Mouse (Mus musculus) G1E-ER4 (cell line): ENCODE results near the gene Slc38a10. TPM values are rescaled to one million over a fixed set of nuclear protein-coding genes. Genes with fewer than 3 reads are reported as not detected.

ENCODE experiments used
- GATA1 ChIP-seq: IDR thresholded peaks from one replicate; pipeline ENCODE4 v1.8.0; 2012; ENCODE audit warnings: low read length, inconsistent platforms
- polyA plus RNA-seq: library from polyadenylated mRNA; stranded (reverse); fragments of >175 nt; gene quantifications from 2 replicates; pipeline ENCODE4 v1.2.3, GENCODE M21; 2012

The Slc38a10 gene
- polyA plus RNA-seq, 1 experiment, result 113 TPM

DNA sequence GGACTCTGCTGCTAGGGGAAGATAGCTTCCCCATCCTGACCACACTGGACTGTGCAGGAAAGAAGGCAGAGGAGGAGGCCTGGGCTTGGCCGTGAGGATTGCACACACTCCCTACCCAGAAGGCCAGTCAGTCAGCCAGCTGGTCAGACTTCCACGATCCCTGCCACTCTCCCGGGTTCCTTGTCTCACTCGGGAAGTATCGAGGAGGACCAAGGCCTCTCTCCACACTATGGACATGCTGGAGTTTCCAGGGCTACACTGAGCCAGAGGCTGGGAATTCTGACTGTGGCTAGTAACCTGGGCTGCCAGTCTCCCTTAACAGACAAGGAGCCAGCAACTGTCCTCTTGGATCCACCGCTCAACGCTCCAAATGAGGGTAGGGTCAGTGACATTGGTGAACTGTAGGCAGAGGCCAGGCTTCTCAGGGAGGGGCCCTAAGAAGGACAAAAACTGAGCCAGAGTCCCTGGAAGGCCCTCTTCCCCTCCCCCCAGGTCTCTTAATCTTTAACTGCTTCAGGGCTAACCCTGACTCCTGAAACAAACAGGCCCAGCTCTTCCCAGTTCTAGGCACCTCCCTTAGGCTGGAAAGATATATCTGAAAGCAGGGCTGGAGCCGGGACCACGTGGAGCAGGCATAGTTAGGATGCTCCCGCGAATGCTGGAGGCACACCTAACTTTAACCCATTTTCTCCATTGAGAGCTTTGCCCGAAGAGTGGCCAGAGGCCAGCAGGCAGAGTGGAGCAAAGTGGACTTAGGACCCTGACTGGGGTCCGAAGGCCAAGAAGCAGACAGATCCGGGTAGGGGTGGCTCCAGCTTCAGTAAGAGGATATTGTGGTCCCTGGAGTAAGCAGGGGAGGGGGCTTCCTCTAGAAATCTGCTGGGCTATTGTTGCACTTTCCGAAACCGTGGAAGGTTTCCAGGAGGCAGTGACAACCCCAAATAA is 33.5 kb upstream of the Slc38a10 start:
- no peak for TF ChIP-seq GATA1

DNA sequence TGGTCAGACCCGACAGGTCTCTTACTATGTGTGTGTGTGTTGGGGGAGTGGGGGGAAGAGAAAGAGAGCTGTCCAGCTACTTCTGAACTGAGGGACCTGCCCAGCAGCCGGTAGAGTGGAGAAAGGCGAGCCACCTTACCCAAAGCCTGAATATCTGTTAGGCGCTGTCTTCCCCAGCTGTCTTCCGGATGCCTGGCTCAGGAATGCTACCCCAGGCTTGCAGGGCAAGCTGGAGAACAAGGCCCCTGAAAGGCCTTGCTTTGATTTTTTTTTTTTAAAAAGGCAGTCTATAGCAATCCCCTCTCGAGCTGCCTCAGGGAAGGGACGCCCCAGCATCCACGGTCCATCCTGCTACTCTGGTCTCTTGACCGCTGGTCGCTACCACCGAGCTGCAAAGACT is 32.6 kb upstream of the Slc38a10 start:
- TF ChIP-seq GATA1, result no peak

DNA sequence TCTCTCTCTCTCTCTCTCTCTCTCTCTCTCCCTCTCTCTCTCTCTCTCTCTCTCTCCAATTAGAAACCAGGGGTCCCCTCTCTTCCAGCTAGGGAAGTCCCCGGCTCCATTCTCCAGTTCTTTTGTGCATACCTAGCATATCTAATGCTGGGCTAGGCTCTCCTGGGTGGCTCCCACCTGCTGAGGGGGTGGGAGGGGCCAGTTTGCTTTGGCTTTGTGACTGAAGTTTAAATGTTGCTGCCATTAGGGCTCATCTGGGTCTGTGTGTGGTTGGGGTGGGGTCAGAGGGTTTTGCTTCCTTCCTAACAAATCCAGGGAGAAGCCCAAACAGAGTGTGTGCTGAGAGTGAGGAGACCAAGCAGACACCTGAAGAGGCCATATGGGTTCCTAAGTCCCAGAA is 32.0 kb upstream of the Slc38a10 start:
- no peak for TF ChIP-seq GATA1

DNA sequence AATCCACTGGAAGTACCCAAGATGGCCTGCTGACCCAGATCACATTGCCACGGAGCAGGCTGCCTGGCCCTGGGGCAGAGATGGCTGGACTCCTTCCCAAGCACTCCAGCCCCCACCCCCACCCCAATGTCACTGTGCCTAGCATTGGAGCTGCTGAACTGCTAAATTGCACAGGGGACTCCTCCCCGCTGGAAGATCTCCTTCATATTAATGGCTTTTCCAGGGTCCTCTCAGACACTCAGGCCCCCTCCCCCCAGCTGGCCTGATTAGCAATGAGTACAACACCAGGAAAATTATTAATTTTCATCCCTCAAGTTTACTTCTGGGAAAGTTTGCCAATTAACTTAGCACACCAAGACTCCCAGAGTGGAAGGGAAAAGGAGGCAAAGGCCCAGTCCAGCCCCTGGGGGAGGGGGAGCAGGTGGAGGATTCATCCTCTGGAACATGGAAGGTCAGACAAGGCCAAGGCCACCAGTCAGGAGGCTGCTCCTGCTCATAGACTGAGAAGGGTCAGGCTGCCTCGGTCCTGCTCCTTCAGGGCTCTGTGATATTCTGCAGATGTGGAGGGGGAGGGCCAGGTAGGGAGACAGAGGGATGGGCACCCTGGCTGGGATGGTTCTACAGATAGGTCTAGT is 31.4 kb upstream of the Slc38a10 start:
- no peak for TF ChIP-seq GATA1

DNA sequence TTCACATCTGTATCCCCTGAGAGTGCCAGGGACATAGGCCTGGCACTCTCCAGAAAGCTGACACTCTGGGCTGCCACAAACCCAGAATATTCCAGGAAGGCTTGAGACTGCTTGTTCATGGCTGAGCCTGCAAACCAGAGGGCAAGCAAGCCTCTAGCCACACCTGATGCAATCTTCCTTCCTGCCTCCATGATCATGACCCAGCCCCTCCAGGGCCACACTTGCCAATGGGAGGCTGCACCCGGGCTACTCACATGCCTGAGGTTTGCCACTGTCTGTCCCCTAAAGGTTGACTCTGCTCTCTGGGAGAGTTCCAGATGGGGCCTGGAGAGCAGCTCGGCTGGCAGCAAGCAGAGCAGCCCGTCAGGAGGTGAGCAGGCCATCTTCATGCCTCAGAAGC is 30.2 kb upstream of the Slc38a10 start:
- TF ChIP-seq GATA1, result no peak

DNA sequence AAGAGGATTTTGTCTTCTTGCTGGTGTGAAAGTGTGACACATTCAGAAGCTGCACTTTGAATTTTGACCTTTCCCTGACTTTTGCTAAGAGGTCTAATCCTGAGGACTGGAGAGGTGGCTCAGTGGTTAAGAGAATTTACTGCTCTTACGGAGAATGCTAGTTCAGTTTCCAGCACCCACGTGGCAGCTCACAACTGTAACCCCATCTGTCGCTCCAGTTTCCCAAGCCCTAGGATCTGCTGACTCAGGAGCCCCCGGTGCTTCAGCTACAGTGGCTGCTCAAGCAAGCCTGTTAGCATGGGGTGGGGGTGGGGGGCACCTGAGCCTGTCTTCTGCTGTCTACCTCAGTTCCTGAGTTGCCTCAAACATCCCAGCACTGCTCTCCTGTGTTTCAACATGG is 28.2 kb upstream of the Slc38a10 start:
- TF ChIP-seq GATA1, result no peak

DNA sequence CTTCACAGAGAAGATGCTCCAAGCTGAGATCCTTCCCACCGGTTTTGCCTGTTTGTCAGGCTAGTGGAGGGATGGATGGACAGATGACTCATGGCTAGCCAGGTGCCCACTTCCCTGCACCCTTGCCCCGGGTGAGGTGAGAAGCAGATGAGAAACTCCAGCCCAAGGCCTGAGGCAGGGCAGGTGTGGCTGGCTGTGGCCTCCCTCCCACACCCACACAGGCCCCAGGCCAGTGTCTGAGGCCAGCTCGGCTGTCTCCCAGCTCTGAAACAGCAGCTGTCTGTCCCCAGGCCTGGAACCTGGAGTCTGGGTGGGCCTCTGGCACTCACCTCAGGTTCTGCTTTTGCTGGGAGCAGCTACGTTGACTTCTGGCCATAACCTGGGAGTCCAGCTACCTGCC is 24.8 kb upstream of the Slc38a10 start:
- TF ChIP-seq GATA1, result no peak

DNA sequence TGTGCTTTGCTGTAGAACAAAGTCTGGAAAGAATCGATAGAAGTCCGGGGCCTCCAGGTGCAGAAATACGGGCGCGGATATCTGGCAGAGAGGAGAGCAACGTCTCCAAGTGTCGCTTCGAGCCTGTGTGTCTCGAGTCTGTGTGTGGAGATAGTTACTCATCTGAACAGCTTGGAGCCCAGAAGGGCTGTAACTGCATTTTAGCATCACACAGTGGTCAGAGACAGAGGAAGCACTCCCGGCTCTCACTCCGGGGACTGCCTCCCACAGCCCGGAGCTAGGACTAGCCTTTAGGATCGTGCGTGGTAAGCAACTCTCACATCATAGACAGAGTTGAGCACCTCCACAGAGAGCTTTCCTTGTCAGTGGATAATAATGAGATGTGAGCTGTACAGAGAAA is 22.1 kb upstream of the Slc38a10 start:
- TF ChIP-seq GATA1, result no peak

DNA sequence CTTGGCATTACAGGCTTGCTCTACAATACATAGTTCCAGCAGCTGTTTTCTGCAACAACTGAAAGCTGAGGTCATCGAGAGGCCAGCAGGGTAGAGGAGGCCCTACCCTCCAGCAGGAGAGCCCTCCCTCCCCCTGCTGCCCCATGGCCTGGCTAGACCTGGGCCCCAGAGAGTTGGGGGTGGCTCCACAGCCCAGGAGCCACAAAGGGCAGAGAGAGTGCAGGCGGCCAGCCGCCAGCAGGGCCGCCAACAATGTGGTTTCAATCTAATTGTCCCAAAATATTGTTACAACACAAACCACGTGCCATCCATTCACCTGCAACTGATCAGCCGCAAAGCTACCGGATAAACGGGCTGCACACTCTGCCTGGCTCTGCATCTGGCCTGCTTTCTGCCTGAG is 20.0 kb upstream of the Slc38a10 start:
- no peak for TF ChIP-seq GATA1

DNA sequence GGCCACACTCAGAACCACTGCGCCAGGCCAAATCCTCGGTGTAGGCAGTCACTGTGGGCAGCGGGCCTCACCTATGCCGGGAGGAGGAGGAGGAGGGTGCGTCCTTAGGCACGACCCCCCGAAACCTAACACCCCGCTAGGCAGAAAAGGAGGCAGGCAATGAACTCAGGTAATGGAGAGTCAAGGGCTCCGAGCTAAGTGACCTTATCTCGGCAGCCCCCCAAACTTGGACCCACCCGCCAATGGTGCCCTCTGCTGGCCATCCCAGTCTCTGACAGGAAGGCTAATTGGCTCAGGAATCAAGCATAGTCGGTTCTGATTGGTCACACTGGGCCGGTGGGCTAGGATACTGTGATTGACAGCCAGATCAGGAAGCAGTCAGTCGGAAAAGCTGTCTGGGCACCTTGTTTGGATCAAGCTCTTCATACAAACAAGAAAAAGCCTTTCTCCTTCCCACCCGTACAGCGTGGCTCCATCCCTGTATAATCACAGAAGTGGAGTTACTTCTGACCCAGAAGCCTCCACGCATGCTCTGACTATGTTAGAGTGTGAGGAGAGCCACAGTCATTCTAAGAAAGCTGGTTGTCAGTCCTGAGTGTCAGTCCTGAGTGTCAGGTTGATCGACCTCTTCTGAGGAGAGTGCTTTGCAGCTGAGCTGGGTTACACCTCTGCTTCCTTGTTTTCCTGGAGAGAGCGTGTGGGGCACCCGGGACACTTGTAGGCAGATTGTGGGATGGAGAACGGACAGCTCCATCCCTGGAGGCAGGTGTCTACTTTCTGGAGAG is 18.3 kb upstream of the Slc38a10 start:
- no peak for TF ChIP-seq GATA1

DNA sequence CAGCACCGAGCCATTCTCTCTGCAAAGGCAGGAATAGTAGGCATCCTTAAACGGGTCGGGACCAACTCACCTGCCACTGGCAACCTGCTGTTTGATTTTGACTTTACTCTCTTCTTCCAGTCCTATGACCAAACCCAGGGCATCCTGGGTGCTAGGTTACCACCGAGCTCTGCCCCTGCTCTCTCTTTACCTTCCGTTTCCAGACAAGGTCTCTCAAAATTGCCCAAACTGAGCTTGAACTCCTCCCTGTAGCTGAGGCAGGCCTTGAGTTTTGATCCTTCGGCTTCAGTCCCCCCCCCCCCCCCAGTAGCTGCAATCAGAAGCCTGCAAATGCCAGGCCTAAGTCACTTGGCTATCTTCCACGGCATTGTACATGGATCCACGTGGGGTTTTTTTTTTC is 17.4 kb upstream of the Slc38a10 start:
- no peak for TF ChIP-seq GATA1

DNA sequence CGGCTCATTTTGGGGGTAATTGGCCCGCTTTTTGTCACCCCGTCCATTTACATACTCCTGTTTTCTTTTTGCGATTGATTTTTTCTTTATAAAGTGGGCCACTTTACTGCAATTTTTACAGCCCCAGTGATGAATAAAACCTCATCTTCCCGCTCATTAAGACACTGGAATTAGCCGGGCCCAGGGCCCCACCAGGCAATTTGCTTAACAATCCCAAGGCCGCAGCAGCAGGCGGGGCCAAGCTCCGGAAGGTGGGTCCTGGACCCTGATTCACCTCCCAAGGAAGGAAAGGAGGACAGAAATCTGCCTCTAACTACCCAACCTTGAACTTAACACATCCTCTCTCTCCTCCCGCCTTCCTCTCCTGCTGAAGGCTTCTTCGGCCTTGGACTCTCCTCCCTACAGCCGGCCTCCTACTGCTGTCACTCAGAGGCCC is 16.8 kb upstream of the Slc38a10 start:
- TF ChIP-seq GATA1, result no peak

DNA sequence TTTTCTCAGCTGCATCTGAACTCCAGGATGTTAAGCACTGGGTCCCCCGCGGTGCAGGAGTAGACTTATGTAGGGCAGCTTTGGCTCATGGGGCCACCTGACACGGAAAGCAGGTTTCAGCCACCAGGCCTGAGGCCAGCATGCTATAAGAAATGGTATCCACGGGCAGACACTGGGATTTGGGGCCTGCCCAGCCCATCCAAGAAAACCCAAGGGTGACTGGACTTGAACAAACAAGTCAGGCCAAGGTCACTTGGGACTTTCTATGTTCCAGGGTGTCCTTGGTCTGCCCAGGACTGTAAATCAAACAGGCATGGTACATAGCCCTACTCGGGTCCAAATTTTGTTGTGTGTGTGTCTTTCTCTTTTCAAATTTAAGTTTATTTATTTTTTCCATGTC is 15.9 kb upstream of the Slc38a10 start:
- no peak for TF ChIP-seq GATA1

DNA sequence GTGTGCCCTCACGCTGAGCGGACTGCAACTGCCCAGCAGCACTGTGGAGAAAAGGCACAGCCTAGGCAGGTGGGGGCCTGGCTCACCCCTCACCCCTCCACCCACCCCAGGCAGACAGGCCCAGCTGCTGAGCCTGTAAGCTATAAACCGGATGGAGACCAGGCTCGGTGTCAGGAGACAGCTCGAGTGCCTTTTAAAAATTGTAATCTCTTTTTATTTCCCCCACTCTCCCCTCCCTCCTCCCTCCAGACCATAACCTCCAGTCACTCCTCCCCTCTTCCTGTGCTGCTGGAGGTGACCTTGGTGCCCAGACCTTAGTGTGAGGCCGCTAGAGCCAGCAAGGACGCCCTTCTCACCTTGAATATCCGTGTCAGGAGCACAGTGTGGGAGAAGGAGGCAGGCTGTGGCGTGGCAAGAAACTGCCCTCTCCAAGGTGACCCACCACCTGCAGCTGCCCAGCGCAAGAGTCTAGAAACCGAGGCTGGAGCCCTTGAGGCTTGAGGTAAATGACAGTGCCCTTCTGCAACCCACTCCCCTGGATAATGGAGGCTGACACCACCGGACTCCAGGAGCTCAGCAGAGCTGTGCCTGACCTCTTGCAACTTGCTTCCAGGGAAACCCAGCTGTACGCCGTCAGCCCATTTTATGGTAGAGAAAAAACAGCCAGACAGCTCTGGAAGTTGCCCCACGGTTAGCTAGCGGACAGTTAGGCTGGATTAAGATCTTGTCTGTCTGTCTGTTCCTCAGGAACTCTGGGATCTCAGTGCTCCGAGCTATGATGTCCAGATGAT is 13.5 kb upstream of the Slc38a10 start:
- TF ChIP-seq GATA1, result no peak

DNA sequence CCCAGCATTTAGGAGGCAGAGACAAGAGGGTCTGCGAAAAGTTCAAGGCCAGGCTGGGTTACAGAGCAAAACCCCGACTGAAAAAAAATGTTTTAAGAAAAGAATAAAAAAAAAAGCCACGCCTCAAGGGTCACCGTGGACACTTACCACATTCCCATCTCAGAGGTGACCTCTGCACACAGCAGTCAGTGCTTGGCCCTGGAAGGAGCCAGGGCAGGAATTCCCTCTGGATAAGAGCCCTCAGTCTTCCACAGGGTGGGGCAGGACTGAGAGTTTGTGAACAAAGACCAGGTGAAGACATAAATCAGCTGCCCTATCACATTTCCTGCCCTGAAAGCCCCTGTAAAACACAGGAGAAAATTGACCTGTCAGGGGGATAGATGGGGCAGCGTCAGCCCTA is 12.9 kb upstream of the Slc38a10 start:
- no peak for TF ChIP-seq GATA1

DNA sequence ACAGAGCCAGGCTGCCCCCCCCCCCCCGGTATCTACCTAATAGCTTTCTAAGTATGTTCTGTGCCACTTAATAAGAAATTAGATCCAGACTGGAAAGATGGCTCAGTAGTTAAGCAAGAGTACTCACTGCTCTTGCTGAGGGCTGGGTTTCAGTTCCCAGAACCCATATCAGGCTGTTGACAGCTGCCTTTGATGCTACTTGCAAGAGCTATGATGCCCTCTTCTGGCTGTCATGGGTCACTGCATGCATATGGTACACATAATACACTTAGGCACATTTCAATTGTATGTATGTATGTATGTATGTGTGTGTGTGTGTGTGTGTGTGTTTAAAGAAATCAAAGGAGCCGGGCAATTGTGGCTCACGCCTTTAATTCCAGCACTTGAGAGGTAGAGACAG is 12.1 kb upstream of the Slc38a10 start:
- TF ChIP-seq GATA1, result no peak
